8 mouse cellular contexts compared by ENCODE assay signal in genomic region chr17:34204303-34205010, GRCm38 (mm10). TPM values are rescaled to one million over a fixed set of nuclear protein-coding genes. Genes with fewer than 3 reads are reported as not detected.
DNase-seq lines count a peak whose midpoint lies in the region; ATAC-seq and TF ChIP-seq lines count a peak whose summit lies in the region.

No protein-coding gene starts in this region.

- ATAC-seq in heart, embryonic 14.5 days (ENCODE audit: insufficient number of reproducible peaks, insufficient read depth, low FRiP score, low read depth): no peak
- ATAC-seq in liver, embryonic 11.5 days (replicated peaks; ENCODE audit: low FRiP score): 0 out of 2 replicates have a peak, but pooled peaks have one; percentile 61
- ATAC-seq in monocyte, adult 5-6 weeks (replicated peaks; ENCODE audit: insufficient number of reproducible peaks, low FRiP score, low TSS enrichment, poor library complexity, severe bottlenecking): peak; percentile 65

- peaks cover 5% of the 10 kb centered on the region; the same call in 1 of the 2 replicates for H3K27me3 ChIP-seq in erythroblast, embryonic 14.5 days (ENCODE audit: control insufficient read depth)
- peaks cover 44% of the 10 kb centered on the region for H3K27me3 ChIP-seq in heart, embryonic 14.5 days (ENCODE audit: control insufficient read depth, insufficient read depth, low read length)
- peaks cover 12% of the 10 kb centered on the region for H3K27me3 ChIP-seq in liver, embryonic 11.5 days (replicated peaks; ENCODE audit: control insufficient read depth, insufficient read depth, low read length)

- no peak overlapping the region for H3K27ac ChIP-seq in heart, embryonic 14.5 days (replicated peaks in 1 of 2; ENCODE audit: control insufficient read depth in 1 of 2, insufficient read depth in 1 of 2, low read depth in 2 of 2, low read length in 2 of 2)
- 0 out of 2 replicates have a peak overlapping the region, but pooled peaks have one; percentile 7 for H3K27ac ChIP-seq in liver, embryonic 11.5 days (ENCODE audit: low read depth, low read length)

- H3K9ac ChIP-seq in heart, embryonic 14.5 days (ENCODE audit: low read length): peak overlapping the region; percentile 80
- H3K9ac ChIP-seq in liver, embryonic 11.5 days (ENCODE audit: low read depth, low read length): peak overlapping the region; percentile 84

- TF ChIP-seq POLR2A in brain, embryonic 14.5 days (IDR thresholded peaks at IDR 0.05; ENCODE audit: borderline replicate concordance, extremely low read depth, insufficient read depth, insufficient read length, poor library complexity, severe bottlenecking): no peak

- under 1% methylated on average over 44 of the region's 44 CpGs for WGBS in heart, embryonic 14.5 days
- WGBS in liver, embryonic 11.5 days: 1% methylated on average over 44 of the region's 44 CpGs

- H3K4me2 ChIP-seq in heart, embryonic 14.5 days (ENCODE audit: low read length): peak overlapping the region; percentile 97
- peak overlapping the region; percentile 93 for H3K4me2 ChIP-seq in liver, embryonic 11.5 days

- no peaks in the 10 kb centered on the region for H3K9me3 ChIP-seq in erythroblast, embryonic 14.5 days (ENCODE audit: control insufficient read depth, low read length)
- no peaks in the 10 kb centered on the region for H3K9me3 ChIP-seq in heart, embryonic 14.5 days (ENCODE audit: control insufficient read depth, low read length)
- H3K9me3 ChIP-seq in liver, embryonic 11.5 days (ENCODE audit: control insufficient read depth, low read length): no peaks in the 10 kb centered on the region

- H3K4me1 ChIP-seq in erythroblast, embryonic 14.5 days (ENCODE audit: control insufficient read depth): peaks cover 28% of the 10 kb centered on the region
- H3K4me1 ChIP-seq in heart, embryonic 14.5 days (ENCODE audit: control insufficient read depth in 2 of 2, insufficient read depth in 2 of 2, low read length in 2 of 2): peaks cover 4 to 5% of the 10 kb centered on the region in 2 experiments; a peak in 2 of 4 replicates
- peaks cover 9% of the 10 kb centered on the region for H3K4me1 ChIP-seq in liver, embryonic 11.5 days (replicated peaks; ENCODE audit: control insufficient read depth, insufficient read depth, low read length)

- peak; percentile 90 for TF ChIP-seq CTCF in brain, embryonic 14.5 days (IDR thresholded peaks at IDR 0.05; ENCODE audit: borderline replicate concordance, extremely low read depth, insufficient read depth, insufficient read length)

- H3K36me3 ChIP-seq in erythroblast, embryonic 14.5 days (ENCODE audit: control insufficient read depth): no peaks in the 10 kb centered on the region
- no peaks in the 10 kb centered on the region for H3K36me3 ChIP-seq in heart, embryonic 14.5 days (ENCODE audit: control insufficient read depth, insufficient read depth, low read length)
- no peaks in the 10 kb centered on the region for H3K36me3 ChIP-seq in liver, embryonic 11.5 days (ENCODE audit: control insufficient read depth, insufficient read depth, low read length)

- peak; percentile 92 for DNase-seq in CD4-positive helper T cell, adult 2 months (ENCODE audit: low read depth, low spot score)
- DNase-seq in brain, embryonic 14.5 days (ENCODE audit: low read depth): peak; percentile 75
- DNase-seq in kidney, postnatal 10 days: peak; percentile 94
- peak; percentile 80 for DNase-seq in liver, embryonic 11.5 days (ENCODE audit: low spot score)
- peak; percentile 89 to 94 for DNase-seq in spleen, postnatal 14 days (ENCODE audit: low spot score in 2 of 2)

- peak overlapping the region; percentile 99 for H3K4me3 ChIP-seq in erythroblast, embryonic 14.5 days (replicated peaks)
- peak overlapping the region; percentile 81 to 92 for H3K4me3 ChIP-seq in heart, embryonic 14.5 days (ENCODE audit: control insufficient read depth in 1 of 2, insufficient read depth in 1 of 2, low read depth in 1 of 2, low read length in 2 of 2)
- H3K4me3 ChIP-seq in liver, embryonic 11.5 days (ENCODE audit: low read depth, low read length): peak overlapping the region; percentile 85

RNA-seq across cellular contexts. Expression of gene Tap2, which starts 1.1 kb away (rescaled TPM):
- polyA plus RNA-seq in brain, embryonic 14.5 days (2012; rRNA removed): 0.93 and 1.1 TPM in 2 replicates
- polyA plus RNA-seq in erythroblast, embryonic 14.5 days (2012): 0.83 and 1.0 TPM in 2 replicates
- polyA plus RNA-seq in heart, embryonic 14.5 days (2014; fragmentation: Nextera tagmentation; extraction: Ambion mirVana): 2.1 and 2.8 TPM in 2 replicates
- polyA plus RNA-seq in liver, embryonic 11.5 days (2014; fragmentation: Nextera tagmentation; extraction: Ambion mirVana): 6.6 and 7.4 TPM in 2 replicates
- 87.6 to 119 TPM (median 96.6 TPM) in 3 replicates for total RNA-seq in monocyte, adult 5-6 weeks (2017)

RNA-seq across cellular contexts. Expression of gene Psmb8, which starts 6.9 kb away (rescaled TPM):
- 2.0 and 2.4 TPM in 2 replicates for polyA plus RNA-seq in brain, embryonic 14.5 days (2012; rRNA removed)
- 0.24 and 0.28 TPM in 2 replicates for polyA plus RNA-seq in erythroblast, embryonic 14.5 days (2012)
- polyA plus RNA-seq in heart, embryonic 14.5 days (2014; fragmentation: Nextera tagmentation; extraction: Ambion mirVana): 4.4 and 4.6 TPM in 2 replicates
- polyA plus RNA-seq in liver, embryonic 11.5 days (2014; fragmentation: Nextera tagmentation; extraction: Ambion mirVana): 8.4 and 10.3 TPM in 2 replicates
- total RNA-seq in monocyte, adult 5-6 weeks (2017): 387 to 472 TPM (median 466 TPM) in 3 replicates

RNA-seq across cellular contexts. Expression of gene Psmb9, which starts 16.9 kb away (rescaled TPM):
- 0.86 and 1.1 TPM in 2 replicates for polyA plus RNA-seq in brain, embryonic 14.5 days (2012; rRNA removed)
- 0.05 and 0.10 TPM in 2 replicates for polyA plus RNA-seq in erythroblast, embryonic 14.5 days (2012)
- polyA plus RNA-seq in heart, embryonic 14.5 days (2014; fragmentation: Nextera tagmentation; extraction: Ambion mirVana): 1.6 and 1.7 TPM in 2 replicates
- polyA plus RNA-seq in liver, embryonic 11.5 days (2014; fragmentation: Nextera tagmentation; extraction: Ambion mirVana): 2.3 and 4.0 TPM in 2 replicates
- total RNA-seq in monocyte, adult 5-6 weeks (2017): 119 to 198 TPM (median 134 TPM) in 3 replicates

RNA-seq across cellular contexts. Expression of gene Tap1, which starts 17.1 kb away (rescaled TPM):
- 1.8 and 2.1 TPM in 2 replicates for polyA plus RNA-seq in brain, embryonic 14.5 days (2012; rRNA removed)
- polyA plus RNA-seq in erythroblast, embryonic 14.5 days (2012): 0.05 and 0.06 TPM in 2 replicates
- 1.7 and 1.9 TPM in 2 replicates for polyA plus RNA-seq in heart, embryonic 14.5 days (2014; fragmentation: Nextera tagmentation; extraction: Ambion mirVana)
- polyA plus RNA-seq in liver, embryonic 11.5 days (2014; fragmentation: Nextera tagmentation; extraction: Ambion mirVana): 1.5 and 1.8 TPM in 2 replicates
- total RNA-seq in monocyte, adult 5-6 weeks (2017): 145 to 195 TPM (median 175 TPM) in 3 replicates

RNA-seq across cellular contexts. Expression of gene H2-Ob, which starts 34.2 kb away (rescaled TPM):
- 0.04 and 0.11 TPM in 2 replicates for polyA plus RNA-seq in brain, embryonic 14.5 days (2012; rRNA removed)
- polyA plus RNA-seq in erythroblast, embryonic 14.5 days (2012): not detected in 2 replicates
- polyA plus RNA-seq in heart, embryonic 14.5 days (2014; fragmentation: Nextera tagmentation; extraction: Ambion mirVana): not detected in 2 replicates
- polyA plus RNA-seq in liver, embryonic 11.5 days (2014; fragmentation: Nextera tagmentation; extraction: Ambion mirVana): not detected in 2 replicates
- total RNA-seq in monocyte, adult 5-6 weeks (2017): 59.1 to 84.6 TPM (median 63.2 TPM) in 3 replicates
